Mouse (Mus musculus) heart, adult 2 months (tissue): ENCODE data around the gene Timp2.

Source experiments
- CTCF ChIP-seq: fragments of 200-600 bp; IDR thresholded peaks from 2 replicates; pipeline ENCODE4 v1.8.1; 2022; ENCODE audit warnings: antibody characterized with exemption, mild to moderate bottlenecking, moderate library complexity
- EP300 ChIP-seq: fragments of 200-500 bp; IDR thresholded peaks from 2 replicates; pipeline ENCODE4 v1.6.1; 2011; ENCODE audit warnings: low read depth, low read length, control low read depth; ENCODE audit not compliant: insufficient read depth
- POLR2A ChIP-seq: fragments of 200-500 bp; IDR thresholded peaks from 2 replicates; pipeline ENCODE4 v1.6.1; 2011; ENCODE audit warnings: mild to moderate bottlenecking, low read depth, low read length, control low read depth; ENCODE audit not compliant: insufficient read depth

DNA sequence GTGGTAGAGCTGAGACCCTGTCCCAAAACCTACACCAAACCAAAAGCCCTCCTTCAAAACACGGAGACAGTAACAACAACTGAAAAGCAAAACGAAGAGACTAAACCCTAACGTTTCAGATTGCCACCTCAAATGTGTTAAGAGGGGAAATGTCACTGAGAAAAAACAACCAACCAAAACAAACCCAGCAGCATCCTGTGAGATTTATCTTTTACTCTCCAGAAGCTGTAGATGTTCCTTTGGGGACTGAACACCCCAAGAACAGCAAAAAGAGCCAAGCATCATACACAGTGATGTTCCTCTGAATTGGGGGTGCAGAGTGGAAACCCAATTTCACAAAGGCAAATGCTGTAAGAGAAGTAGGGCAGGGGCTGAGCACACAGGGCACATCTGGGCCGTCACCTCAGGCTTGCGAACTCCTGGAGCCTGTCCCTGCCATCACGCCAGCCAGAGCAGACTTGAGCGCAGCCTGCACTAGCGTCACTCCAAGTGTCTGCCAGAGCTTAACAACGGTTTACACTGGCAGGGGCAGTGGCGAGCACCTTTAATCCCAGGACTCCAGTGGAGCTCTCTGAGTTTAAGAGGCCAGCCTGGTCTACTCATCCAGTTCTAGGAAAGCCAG, 89.4 kb downstream of the Timp2 start:
- TF ChIP-seq EP300 (no peak), CTCF (no peak), POLR2A (no peak)
